Mouse (Mus musculus): ENCODE results near the gene Dusp7. TPM values are rescaled to one million over a fixed set of nuclear protein-coding genes. Genes with fewer than 3 reads are reported as not detected.

Gene Dusp7
- polyA plus RNA-seq, 1 experiment from 2014 or later, result 27.6 TPM

DNA sequence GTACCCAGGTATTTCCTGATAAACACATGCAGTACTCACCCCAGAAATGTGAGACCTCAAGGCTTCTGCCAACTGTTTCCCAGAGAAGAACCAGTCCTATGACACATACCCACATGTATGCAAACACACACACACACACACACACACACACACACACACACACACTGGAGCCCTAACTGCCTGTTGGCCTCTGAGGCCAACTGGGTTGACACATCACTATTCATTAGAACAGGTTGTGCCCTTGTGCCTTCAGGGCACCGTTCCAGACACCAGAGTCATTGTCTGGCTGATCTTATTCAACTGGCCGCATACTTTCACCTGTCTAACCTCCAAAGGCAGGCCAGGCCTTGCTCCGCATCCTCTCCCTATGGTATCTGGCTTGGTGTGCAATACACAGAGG lies 43.8 kb downstream of the Dusp7 start:
- H3K9me3 ChIP-seq (ENCODE audit: control insufficient read depth, low read length), result no peaks in the 10 kb centered on the region
- H3K4me1 ChIP-seq (replicated peaks; ENCODE audit: control insufficient read depth, insufficient read depth, low read length), result peaks cover 10% of the 10 kb centered on the region; the same call in 1 of the 2 replicates
- 71% methylated on average over 3 of the region's 3 CpGs for WGBS
- no peak overlapping the region for H3K27ac ChIP-seq (ENCODE audit: low read depth, low read length)
- no peaks in the 10 kb centered on the region for H3K27me3 ChIP-seq (ENCODE audit: control insufficient read depth, insufficient read depth, low read length)
- H3K4me3 ChIP-seq (ENCODE audit: low read depth, low read length), result no peak overlapping the region
- no peak overlapping the region for H3K4me2 ChIP-seq (ENCODE audit: low read depth, low read length, severe bottlenecking)
- ATAC-seq (replicated peaks; ENCODE audit: low FRiP score), result no peak
- no peaks in the 10 kb centered on the region for H3K36me3 ChIP-seq (ENCODE audit: control insufficient read depth, insufficient read depth, low read length)
- H3K9ac ChIP-seq (ENCODE audit: low read length), result no peak overlapping the region
- no peak for DNase-seq (ENCODE audit: low spot score)

GRCm38 (mm10) chr9:106413606-106414005 lies 45.2 kb downstream of the Dusp7 start:
- H3K36me3 ChIP-seq (ENCODE audit: control insufficient read depth, insufficient read depth, low read length), result no peaks in the 10 kb centered on the region
- no peak for DNase-seq (ENCODE audit: low spot score)
- H3K4me3 ChIP-seq (ENCODE audit: low read depth, low read length), result no peak overlapping the region
- H3K9me3 ChIP-seq (ENCODE audit: control insufficient read depth, low read length), result no peaks in the 10 kb centered on the region
- no peak overlapping the region for H3K4me2 ChIP-seq (ENCODE audit: low read depth, low read length, severe bottlenecking)
- no peak for ATAC-seq (replicated peaks; ENCODE audit: low FRiP score)
- 91% methylated on average over 5 of the region's 5 CpGs for WGBS
- no peak overlapping the region for H3K9ac ChIP-seq (ENCODE audit: low read length)
- peaks cover 15% of the 10 kb centered on the region; the same call in 1 of the 2 replicates for H3K4me1 ChIP-seq (replicated peaks; ENCODE audit: control insufficient read depth, insufficient read depth, low read length)
- no peak overlapping the region for H3K27ac ChIP-seq (ENCODE audit: low read depth, low read length)
- H3K27me3 ChIP-seq (ENCODE audit: control insufficient read depth, insufficient read depth, low read length), result no peaks in the 10 kb centered on the region

GRCm38 (mm10) chr9:106416826-106417225 lies 48.4 kb downstream of the Dusp7 start:
- Histone ChIP-seq H3K9me3 (ENCODE audit: control insufficient read depth, low read length) (no peaks in the 10 kb centered on the region), H3K27ac (ENCODE audit: low read depth, low read length) (no peak overlapping the region), H3K4me3 (ENCODE audit: low read depth, low read length) (no peak overlapping the region), H3K36me3 (ENCODE audit: control insufficient read depth, insufficient read depth, low read length) (no peaks in the 10 kb centered on the region), H3K4me2 (ENCODE audit: low read depth, low read length, severe bottlenecking) (no peak overlapping the region), H3K27me3 (ENCODE audit: control insufficient read depth, insufficient read depth, low read length) (no peaks in the 10 kb centered on the region), H3K4me1 (replicated peaks; ENCODE audit: control insufficient read depth, insufficient read depth, low read length) (peaks cover 21% of the 10 kb centered on the region), H3K9ac (ENCODE audit: low read length) (no peak overlapping the region)
- DNase-seq (ENCODE audit: low spot score), result no peak
- no peak for ATAC-seq (replicated peaks; ENCODE audit: low FRiP score)
- 94% methylated on average over 6 of the region's 6 CpGs for WGBS

GRCm38 (mm10) chr9:106417841-106418625 lies 49.6 kb downstream of the Dusp7 start:
- Histone ChIP-seq H3K9me3 (ENCODE audit: control insufficient read depth, low read length) (no peaks in the 10 kb centered on the region), H3K27ac (ENCODE audit: low read depth, low read length) (no peak overlapping the region), H3K4me3 (ENCODE audit: low read depth, low read length) (peak overlapping the region; percentile 11), H3K4me2 (ENCODE audit: low read depth, low read length, severe bottlenecking) (peak overlapping the region; percentile 45), H3K4me1 (replicated peaks; ENCODE audit: control insufficient read depth, insufficient read depth, low read length) (peaks cover 21% of the 10 kb centered on the region), H3K27me3 (ENCODE audit: control insufficient read depth, insufficient read depth, low read length) (no peaks in the 10 kb centered on the region), H3K9ac (ENCODE audit: low read length) (peak overlapping the region; percentile 58), H3K36me3 (ENCODE audit: control insufficient read depth, insufficient read depth, low read length) (no peaks in the 10 kb centered on the region)
- peak; percentile 81 for DNase-seq (ENCODE audit: low spot score)
- ATAC-seq (replicated peaks; ENCODE audit: low FRiP score), result peak; percentile 31; the same call in 1 of the 2 replicates
- WGBS, result 17% methylated on average over 29 of the region's 29 CpGs

DNA sequence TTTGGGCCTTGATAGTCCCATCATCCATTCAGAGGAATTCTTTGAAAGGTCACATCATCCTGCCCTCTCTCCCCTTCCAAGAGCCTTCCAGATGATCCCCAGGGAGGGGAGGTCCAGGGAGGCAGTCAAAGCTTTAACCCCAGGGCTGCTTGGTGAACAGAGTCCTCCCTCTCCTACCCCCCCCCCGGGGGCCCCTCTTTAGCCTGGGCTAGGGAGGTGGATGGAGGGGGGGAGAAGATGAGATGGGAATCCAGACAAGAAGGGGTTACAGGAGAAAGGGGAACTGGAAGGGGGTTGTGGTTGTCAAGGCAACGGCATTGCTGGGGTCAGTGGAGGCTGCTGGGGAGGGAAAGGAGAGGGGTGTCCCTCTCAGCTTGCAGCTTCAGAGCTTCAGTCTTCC lies 52.2 kb downstream of the Dusp7 start:
- H3K27ac ChIP-seq (ENCODE audit: low read depth, low read length), result peak overlapping the region; percentile 32; the same call in 1 of the 2 replicates
- H3K4me1 ChIP-seq (replicated peaks; ENCODE audit: control insufficient read depth, insufficient read depth, low read length), result peaks cover 21% of the 10 kb centered on the region
- no peaks in the 10 kb centered on the region for H3K9me3 ChIP-seq (ENCODE audit: control insufficient read depth, low read length)
- H3K4me2 ChIP-seq (ENCODE audit: low read depth, low read length, severe bottlenecking), result peak overlapping the region; percentile 39; the same call in 1 of the 2 replicates
- H3K36me3 ChIP-seq (ENCODE audit: control insufficient read depth, insufficient read depth, low read length), result no peaks in the 10 kb centered on the region
- H3K9ac ChIP-seq (ENCODE audit: low read length), result 0 out of 2 replicates have a peak overlapping the region, but pooled peaks have one; percentile 1
- peak; percentile 75 for DNase-seq (ENCODE audit: low spot score)
- peak; percentile 55 for ATAC-seq (replicated peaks; ENCODE audit: low FRiP score)
- 0% methylated on average over 2 of the region's 2 CpGs for WGBS
- no peaks in the 10 kb centered on the region for H3K27me3 ChIP-seq (ENCODE audit: control insufficient read depth, insufficient read depth, low read length)
- no peak overlapping the region for H3K4me3 ChIP-seq (ENCODE audit: low read depth, low read length)

DNA sequence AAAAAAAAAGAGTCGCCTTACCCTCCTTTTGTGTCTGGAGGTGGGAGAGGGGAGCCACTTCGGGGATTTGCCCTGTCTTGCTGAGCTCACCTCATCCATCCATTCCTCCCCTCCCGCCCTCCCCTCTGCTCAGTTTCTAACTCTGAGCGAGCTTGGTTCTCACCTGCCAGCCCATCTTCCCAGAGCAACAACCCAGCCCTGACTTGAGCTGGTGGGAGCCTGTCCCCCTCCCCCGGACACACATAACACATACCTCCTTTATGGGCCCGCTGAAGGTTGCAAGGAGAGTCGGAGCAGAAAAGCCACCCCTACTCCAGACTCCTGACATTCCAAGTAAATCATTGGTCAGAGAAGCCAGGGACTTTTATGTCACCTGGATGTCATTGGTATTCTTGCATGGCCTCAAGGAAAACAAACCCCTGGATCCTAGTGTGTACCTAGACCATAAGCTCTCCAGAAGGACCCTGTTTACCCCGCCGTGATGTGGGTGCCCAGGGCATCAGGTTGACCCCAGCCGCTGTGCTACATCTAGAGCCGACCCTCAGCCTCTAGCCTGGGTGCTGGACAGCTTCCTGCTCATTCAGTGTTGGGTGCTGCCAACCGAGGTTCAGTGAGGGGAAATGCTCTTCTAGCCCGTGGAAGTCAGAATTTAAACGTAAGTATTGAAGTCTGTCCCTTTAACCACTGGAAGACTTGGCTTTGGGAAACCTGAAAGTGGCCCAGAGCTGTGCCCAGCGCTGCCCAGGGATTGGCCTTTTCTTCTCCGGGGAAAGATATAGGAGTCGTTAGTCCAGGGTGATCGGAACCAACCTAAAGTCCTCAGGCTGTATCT lies 52.8 kb downstream of the Dusp7 start:
- Histone ChIP-seq H3K9ac (ENCODE audit: low read length) (0 out of 2 replicates have a peak overlapping the region, but pooled peaks have one; percentile 12), H3K4me3 (ENCODE audit: low read depth, low read length) (no peak overlapping the region; the same call in 1 of the 2 replicates)
- WGBS, result 3% methylated on average over 18 of the region's 18 CpGs

GRCm38 (mm10) chr9:106421865-106422160 lies 53.4 kb downstream of the Dusp7 start:
- H3K27ac ChIP-seq (ENCODE audit: low read depth, low read length), result peak overlapping the region; percentile 32; the same call in 1 of the 2 replicates
- WGBS, result 0% methylated on average over 3 of the region's 3 CpGs
- no peaks in the 10 kb centered on the region for H3K9me3 ChIP-seq (ENCODE audit: control insufficient read depth, low read length)
- H3K27me3 ChIP-seq (ENCODE audit: control insufficient read depth, insufficient read depth, low read length), result no peaks in the 10 kb centered on the region
- 0 out of 2 replicates have a peak overlapping the region, but pooled peaks have one; percentile 12 for H3K9ac ChIP-seq (ENCODE audit: low read length)
- DNase-seq (ENCODE audit: low spot score) (peak; percentile 91), ATAC-seq (replicated peaks; ENCODE audit: low FRiP score) (peak; percentile 63)
- H3K4me2 ChIP-seq (ENCODE audit: low read depth, low read length, severe bottlenecking), result peak overlapping the region; percentile 39
- H3K4me1 ChIP-seq (replicated peaks; ENCODE audit: control insufficient read depth, insufficient read depth, low read length), result peaks cover 21% of the 10 kb centered on the region
- H3K4me3 ChIP-seq (ENCODE audit: low read depth, low read length), result no peak overlapping the region
- H3K36me3 ChIP-seq (ENCODE audit: control insufficient read depth, insufficient read depth, low read length), result no peaks in the 10 kb centered on the region

More for the DNA sequence above, 52.8 kb downstream of the Dusp7 start:
- H3K27me3 ChIP-seq (ENCODE audit: control insufficient read depth, insufficient read depth, low read length), result no peaks in the 10 kb centered on the region
- peaks cover 21% of the 10 kb centered on the region for H3K4me1 ChIP-seq (replicated peaks; ENCODE audit: control insufficient read depth, insufficient read depth, low read length)
- H3K36me3 ChIP-seq (ENCODE audit: control insufficient read depth, insufficient read depth, low read length), result no peaks in the 10 kb centered on the region
- peak overlapping the region; percentile 39 for H3K4me2 ChIP-seq (ENCODE audit: low read depth, low read length, severe bottlenecking)
- H3K27ac ChIP-seq (ENCODE audit: low read depth, low read length), result peak overlapping the region; percentile 32
- no peaks in the 10 kb centered on the region for H3K9me3 ChIP-seq (ENCODE audit: control insufficient read depth, low read length)
- DNase-seq (ENCODE audit: low spot score) (peak; percentile 65), ATAC-seq (replicated peaks; ENCODE audit: low FRiP score) (peak; percentile 47)
